Mouse (Mus musculus) layer of hippocampus, adult 8-10 months (tissue): ENCODE data around the gene Clec16a. TPM values are rescaled to one million over a fixed set of nuclear protein-coding genes. Genes with fewer than 3 reads are reported as not detected.
A peak's percentile ranks its signal among the peaks of the same experiment; 100 is the strongest.

Experiments
- DNase-seq, 2 experiments: peaks; one replicate each; pipeline ENCODE4 v3.0.0; 2022; ENCODE audit warnings: low spot score in 2 of 2
- total RNA-seq, 4 experiments: library from RNA; stranded (reverse); gene quantifications; 2 replicates each; pipeline ENCODE4 v1.2.4; 2022

Gene Clec16a
- total RNA-seq, result 10 to 100 TPM; 85.2 to 99.0 (median 92.5) TPM

DNA sequence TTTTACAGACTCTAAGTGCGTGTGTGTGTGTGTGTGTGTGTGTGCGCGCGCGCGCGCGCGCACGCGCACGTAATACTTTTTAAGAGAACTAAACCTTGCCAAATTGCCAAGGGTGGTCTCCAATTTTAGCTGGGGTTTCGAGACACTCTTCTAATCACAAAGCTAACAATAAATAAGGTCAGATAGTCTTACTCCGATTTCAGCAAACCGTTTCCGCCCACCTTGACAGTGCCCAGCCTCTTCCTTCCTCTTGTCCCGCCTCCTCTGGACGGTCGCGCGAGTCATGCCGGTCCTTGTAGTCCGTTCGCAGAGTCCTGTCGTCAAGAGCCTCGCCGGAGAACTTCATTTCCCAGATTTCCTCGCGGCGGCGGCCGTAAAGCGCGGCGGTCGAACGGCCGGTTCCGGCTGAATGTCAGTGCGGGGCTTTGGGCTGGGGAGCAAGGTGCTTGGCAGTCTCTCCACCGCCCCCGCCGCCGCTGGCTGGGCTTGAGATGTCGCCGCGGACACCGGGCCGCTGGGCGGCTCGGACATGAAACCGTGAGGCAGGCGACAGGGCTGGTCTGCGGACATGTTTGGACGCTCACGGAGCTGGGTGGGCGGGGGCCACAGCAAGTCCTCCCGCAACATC is at the start of gene Clec16a:
TSS of gene Clec16a (plus strand) at position 345 of the 628 bp plus-strand sequence.
- peak; percentile 96 to 97 for DNase-seq

DNA sequence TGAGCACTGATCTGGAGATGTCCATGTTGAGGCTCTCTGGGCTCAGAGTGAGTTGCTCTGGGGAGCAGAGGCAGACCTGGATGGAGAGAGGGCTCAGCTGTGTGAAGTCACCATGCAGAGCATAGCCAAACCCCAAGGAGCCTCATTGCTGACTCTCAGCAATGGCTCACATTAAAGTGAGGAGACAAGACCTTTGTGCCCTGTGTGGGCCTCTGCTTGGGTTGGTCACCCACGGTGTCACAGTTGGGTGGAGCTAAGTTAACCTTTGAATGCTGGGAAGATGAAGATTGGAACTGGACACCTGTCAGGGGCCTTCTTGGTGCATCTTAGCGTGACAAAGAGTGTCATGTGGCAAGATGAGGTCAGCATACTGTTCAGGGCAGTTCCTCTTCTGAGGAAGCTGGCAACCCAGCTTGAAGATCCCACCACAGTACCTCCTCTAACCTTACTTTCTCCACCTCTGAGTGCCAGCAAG is 49.3 kb upstream of the Clec16a start:
- DNase-seq, result no peak

DNA sequence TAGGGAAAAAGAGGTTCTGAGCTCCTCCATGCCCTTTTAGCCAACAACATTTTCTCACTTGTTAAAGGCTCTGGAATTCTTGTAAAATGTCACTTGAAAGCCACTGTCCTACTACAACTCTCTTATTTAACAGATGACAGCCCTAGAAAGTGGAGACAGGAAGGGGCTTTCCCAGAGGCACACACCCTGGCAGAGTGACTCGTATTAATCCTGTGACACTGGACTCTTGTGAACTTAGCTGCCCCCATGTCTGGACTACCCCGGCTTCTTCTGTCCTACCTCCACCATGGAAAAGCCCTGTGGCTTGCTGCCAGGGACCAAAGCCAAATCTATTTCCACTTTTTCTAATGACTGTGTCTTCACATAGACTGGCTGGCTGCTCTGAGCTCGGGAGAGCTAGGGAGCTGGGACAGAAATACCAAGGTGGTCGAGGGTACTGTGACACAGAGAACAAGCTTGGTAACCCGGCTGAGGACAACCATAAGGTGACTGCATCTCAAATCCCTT is 47.0 kb upstream of the Clec16a start:
- no peak for DNase-seq

DNA sequence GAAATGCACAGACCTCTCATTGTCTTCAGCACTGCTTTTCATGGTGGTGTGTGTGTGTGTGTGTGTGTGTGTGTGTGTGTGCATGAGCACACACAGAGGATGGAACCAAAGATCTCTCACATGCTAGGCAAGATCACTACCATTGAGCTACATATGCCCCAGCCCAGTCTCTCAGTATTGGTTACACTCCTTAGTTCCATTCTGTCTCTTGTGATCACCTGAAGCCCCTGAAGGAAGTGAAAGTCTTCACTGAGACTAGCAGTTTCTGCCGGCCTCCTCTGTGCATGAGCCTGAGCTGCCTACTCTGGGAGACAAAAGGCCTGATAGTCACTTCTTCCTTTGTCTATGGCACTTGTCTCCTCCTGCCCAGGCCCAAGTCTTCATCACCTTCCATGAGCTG is 46.0 kb upstream of the Clec16a start:
- DNase-seq, result no peak

DNA sequence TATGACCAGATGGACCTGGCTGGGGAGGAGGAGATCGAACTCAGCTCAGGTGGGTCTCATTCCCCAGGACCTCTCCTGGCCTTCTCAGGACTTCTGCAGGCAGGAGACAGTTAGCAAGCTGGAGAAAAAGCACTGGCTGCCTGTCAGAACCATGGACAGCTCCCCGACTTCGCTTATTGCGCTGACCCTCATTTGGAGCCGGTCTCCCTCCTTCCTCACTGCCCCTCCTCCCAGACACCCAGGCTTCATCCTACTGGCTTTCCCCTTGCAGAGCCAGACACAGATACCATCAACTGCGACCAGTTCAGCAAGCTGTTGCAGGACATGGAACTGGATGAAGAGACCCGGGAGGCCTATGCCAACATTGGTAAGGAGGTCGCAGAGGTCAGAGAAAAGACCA is 43.3 kb upstream of the Clec16a start:
- DNase-seq, result no peak

DNA sequence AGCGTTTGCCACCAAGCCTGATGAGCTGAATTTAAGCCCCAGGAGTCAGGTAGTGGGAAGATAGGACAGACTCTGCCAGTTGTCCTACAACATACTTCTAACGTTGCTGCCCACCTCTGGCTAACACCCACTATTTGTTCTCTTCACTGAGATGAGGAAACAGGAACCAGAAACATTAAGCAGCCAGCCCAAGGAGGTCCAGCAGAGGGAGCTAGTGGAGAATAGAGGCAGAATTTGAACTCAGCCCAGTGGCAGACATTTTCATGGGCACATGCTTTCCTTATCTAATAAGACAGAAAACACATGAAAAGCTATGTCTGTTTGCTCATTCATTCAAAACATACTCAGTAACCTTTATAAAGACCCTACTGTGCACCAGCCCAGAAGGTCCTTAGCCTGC is 42.1 kb upstream of the Clec16a start:
- no peak for DNase-seq

DNA sequence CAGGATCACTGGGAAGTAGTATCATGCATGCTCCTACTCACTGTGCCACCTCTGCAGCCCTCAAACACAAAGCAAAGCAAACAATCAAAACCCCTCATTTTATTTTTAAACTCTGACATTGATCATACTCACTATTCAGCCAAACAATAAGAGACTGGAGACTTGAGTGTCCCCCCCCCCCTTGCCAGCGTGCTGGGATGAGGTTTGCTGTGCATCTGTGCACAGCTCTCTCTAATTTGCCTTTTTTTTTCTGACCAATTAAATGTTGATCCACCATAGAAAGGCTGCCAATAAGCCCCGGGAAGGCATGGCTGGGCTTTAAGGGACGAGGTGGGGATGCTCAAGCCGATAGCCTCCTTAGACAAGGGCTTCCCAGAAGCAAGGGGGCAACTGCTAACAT is 37.7 kb upstream of the Clec16a start:
- DNase-seq, result no peak

DNA sequence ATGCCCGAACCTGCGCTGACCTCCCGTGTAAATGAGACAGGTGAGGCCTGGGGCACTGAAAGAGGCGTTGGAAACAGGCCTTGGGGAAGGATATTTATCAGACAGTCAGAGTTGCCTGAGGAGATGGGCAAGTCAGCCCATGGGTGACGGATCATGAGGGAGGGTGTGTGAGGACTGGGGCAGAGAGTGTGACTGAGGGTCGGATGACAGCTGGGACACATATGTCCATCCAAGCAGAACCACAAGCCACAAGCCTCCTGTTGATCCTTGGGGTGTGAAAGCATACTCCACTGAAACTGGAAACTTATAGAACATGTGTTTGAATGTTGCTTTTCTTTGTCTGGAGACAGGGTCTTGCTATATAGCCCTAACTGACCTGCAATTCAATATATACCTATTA is 36.4 kb upstream of the Clec16a start:
- no peak for DNase-seq

DNA sequence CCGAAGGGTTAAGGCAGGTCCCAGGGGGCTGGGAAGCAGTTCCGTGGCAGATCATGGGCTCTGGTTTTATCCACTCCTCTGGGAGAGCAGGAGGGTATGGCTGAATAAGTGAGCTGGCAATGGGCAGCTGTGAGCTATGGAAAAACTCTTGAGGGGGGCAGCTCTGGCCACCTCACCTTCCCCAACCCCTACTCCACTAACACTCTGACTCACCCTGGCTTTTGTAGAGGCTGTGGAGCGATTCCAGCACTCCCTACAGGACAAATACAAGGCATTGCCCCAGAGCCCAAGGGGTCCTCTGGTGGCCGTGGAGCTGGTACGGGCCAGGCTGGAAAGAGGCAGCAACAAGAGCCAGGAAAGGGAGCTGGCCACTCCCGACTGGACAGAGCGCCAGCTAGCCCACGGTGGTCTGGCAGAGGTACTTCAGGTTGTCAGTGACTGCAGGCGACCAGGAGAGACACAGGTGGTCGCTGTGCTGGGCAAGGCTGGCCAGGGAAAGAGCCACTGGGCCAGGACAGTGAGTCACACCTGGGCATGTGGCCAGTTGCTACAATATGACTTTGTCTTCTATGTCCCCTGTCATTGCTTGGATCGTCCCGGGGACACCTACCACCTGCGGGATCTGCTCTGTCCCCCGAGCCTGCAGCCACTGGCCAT is 34.5 kb upstream of the Clec16a start:
- no peak for DNase-seq

DNA sequence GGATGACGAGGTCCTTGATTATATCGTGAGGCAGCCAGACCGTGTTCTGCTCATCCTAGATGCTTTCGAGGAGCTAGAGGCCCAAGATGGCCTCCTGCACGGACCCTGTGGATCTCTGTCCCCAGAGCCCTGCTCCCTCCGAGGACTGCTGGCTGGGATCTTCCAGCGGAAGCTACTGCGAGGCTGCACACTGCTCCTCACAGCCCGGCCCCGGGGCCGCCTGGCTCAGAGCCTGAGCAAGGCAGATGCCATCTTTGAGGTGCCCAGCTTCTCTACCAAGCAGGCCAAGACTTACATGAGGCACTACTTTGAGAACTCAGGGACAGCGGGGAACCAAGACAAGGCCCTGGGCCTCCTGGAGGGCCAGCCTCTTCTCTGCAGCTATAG is 34.0 kb upstream of the Clec16a start:
- no peak for DNase-seq

DNA sequence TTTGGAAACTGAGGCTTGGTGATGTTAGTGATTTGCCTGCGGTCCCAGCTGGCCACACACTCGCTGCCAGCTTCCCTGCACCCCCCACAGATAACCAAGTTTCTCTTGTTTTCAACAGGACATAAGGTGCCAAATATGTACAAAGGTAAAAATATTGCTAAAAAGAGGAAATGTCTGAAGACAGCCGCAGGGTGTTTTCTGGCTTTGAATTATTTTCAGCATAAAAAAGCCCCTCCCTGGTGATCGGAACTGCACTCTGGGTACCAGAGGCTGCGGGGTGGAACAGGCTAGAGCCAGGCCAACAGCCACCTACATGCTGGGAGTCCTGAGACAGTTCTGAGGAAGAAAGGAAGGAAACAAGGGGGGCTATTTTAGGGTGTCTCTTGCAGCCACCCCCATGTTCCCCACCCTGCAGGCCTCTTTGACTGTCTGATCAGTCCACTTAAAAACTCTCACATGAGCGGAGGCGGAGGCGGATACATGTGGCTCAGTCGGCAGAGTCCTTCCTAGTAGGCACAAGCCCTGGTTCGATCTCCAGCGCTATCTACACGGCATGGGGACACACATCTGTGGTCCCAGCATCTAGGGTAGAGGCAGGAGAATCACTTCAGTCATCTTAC is 29.1 kb upstream of the Clec16a start:
- DNase-seq, result no peak

DNA sequence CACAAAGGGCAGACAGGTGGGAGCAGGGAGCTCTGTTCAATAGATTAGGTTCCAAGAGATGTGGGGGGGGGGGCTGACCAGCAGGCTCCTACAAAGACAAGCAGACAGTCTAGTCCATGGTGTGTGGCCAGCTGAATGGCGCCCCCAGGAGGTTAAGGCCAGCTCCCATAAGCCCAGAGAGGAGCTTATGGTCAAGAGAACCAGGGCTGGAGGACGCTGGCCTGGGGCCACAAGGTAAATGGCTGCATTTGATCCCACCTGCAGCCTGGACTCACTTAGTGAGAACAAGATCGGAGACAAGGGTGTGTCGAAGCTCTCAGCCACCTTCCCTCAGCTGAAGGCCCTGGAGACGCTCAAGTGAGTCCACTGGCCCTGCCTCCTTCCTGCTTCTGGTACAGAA is 27.1 kb upstream of the Clec16a start:
- no peak for DNase-seq

DNA sequence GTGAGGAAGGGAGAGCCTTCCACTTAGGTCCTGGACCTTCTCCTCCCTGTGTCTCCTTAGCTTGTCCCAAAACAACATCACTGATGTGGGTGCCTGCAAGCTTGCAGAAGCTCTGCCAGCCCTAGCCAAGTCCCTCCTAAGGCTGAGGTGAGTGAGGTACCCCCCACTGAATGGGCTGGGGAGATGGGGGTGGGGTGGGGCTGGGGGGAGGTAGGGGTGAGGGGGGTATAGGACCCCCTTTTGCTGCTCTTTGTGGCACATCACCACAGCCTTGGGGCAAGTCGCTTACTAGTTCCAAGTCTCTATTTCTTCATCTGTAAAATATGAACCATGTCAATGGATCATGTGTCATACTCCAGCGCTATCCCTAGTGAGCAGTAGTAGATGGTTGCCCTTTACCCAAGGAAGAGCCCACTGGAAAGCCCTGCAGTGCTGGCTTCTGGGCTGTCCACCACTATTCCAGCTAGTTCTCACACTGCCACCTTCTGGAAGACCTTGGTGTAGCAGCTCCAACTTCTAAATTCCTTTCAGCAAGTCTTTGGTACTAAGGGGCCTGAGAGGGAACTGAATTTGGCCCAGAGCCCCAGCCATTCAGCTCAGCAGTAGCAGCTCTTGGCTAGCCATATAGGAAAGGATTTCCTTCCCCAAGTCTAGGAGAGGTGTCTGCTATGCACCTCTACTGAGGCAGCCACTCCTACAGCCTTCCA is 24.1 kb upstream of the Clec16a start:
- DNase-seq, result peak; percentile 54 to 82

DNA sequence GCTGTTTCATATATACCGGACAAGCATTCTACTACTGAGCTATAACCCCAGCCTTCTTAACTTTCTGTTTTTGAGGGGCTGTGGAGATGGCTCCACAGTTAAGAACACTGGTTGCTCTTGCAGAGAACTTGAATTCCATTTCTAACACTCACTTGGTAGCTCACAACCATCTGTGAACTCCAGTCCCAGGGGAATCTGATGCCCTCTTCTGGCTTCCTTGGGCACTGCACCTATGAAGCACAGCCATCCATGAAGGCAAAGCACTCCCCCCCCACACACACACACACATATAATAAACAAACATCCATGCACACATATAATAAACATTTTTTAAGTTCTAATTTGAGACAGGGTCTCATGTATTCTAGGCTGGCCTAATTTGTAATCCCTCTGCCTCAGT is 22.3 kb upstream of the Clec16a start:
- peak in 1 of 2 experiments; percentile 75 for DNase-seq

DNA sequence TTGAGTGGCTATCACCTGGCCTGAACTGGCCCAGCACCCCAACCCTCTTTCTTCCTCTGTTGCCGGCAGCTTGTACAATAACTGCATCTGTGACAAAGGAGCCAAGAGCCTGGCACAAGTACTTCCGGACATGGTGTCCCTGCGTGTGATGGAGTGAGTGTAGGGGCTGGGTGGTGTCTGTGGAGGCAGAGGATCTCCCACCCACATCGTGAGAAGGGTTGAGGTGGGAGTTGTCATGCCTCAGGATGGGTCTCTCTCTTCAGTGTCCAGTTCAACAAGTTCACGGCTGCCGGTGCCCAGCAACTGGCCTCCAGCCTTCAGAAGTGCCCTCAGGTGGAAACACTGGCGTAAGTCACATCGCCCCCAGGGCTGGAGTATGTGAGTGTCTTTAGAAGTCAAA is 21.5 kb upstream of the Clec16a start:
- no peak for DNase-seq

DNA sequence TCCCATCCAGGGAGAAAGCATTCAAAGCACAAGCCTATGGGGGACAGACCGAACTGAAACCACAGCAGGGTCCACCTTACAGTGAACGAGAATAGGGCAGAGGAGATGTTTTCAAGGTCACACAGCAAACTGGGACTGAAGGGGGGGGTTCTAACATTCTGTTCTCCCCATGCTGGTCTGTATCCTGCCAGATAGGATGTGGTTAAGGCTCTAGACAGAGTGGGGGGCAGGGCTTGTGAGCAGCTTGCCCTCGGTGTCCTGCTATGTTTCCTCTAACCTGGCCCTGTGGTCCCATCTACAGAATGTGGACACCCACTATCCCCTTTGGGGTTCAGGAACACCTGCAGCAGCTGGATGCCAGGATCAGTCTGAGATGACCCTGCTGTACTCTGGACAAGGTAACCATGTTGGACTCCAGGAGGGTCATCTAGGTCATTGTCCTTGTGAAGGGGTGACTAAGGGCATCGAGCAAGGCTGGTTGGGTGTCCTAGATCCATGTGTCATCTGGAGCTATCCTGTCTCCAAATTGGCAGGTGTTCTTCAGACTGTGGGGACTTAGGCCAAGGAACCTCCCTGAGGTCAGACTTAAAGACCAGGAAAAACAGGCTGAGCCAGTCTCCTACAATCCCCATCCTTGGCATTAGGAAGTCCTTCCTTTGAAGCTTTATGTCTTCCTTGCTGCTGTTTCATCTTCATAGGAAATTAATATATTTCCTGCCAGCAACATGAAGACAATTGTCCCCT is 20.1 kb upstream of the Clec16a start:
- no peak for DNase-seq

DNA sequence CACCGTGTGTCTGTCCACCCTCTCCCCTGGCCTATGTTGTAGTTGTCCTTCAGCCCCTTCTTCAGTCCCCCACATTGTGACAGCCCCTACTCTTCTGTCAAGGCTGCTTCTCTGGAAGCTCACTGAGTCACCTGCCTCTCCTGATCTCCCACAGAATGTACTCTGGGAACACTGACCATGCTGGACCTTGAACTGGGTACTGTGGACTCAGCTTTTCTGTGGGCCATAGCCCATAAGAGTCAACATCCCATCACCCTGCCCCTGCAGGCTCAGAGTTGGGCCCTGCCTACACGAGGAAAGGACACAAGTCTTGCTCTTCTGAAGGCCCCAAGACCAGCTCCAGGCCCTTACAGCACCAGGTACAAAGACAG is 19.5 kb upstream of the Clec16a start:
- DNase-seq, result no peak

DNA sequence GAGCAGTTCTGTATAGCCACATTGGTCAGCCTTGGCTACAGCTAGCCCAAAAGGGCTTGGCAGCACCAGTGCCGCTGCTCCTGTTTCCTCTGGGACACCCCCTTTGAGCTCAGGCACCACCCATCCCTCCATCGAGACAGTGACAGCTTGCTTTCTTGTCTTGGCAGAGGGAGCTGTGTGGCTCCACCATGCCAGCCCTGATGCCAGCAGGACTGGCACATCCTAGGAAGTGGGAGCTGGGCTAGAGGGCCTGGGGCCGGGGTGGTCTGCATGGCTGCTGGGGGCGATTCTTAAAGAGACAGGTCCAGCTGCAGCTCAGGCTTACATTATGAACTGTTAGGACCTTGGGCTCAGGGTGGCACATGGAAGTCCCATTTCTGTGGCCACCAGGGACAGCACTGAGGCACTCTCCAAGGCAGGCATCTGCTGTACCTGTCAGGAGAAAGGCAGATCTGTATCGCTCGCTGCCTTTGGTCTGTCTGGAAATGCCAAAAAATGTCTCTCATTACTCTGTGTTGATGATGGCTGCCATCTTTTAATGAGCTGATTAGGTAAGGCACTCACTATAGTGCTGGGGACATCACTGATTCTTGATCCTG is 18.0 kb upstream of the Clec16a start:
- no peak for DNase-seq

DNA sequence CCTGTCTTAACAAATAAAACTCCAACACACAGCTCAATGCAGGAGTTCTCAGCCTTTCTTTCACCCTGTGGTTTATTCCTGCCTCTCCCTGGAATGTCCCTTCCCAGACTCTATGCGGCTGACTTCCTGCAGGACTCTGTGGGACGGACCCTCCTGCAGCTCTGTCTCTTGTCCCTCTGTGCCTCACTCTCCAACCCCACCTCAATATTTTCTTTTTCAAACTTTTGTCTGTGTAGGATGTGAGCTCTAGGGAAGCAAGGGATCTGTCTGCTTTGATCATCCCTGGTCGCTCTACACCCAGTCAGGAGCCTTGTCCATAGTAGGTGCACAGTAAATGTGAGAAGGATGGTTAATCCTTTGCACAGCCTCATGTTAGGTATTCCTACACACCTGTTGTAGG is 16.8 kb upstream of the Clec16a start:
- no peak for DNase-seq

DNA sequence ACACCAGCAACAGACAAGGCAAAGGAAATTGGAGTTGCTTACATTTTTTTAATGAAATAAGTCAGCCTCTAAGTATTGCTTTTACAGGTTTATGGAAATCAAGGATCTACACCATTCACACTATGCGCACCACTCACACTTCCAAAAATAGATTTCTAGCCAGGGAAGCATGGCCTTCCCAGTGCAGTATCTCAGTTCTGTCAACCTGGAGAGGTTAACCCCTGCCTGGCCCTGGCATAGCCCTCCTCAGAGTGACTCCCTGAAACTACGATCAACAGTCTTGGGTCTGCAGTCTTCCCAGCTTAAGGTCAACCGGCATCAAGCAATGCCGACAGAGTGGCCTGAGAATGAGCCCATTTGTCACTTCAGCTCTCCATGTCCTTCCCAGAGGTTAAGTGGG is 15.0 kb upstream of the Clec16a start:
- DNase-seq, result no peak

DNA sequence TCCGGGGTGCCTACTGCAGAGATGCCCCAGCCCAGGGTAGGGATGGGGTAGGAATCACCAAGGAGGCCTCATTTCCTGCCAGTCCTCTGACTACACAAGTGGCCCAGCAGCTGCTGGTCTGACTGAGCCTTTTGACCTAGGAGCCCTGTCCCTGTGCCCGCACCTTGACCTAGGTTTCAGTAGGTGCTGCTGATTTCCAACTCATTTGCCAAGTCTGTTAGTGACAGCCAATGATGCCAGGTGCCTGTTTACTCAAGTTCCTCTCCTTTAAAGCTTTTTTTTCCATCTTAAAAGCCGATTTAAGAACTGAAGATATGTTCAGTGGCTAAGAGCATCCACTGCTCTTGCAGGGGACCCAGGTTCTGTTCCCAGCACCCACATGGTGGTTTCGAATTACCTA is 11.4 kb upstream of the Clec16a start:
- DNase-seq, result no peak
